Mouse (Mus musculus): ENCODE measurements at regions not wholly inside any gene's neighbourhood (a gene's known extent, or its start where the extent isn't known, plus 50 kb on each side); places are given as distances from the start of the nearest gene placed in this dataset.

- Histone ChIP-seq H3K36me3 (ENCODE audit: insufficient read depth, low read length) (no peaks in the 10 kb centered on the region), H3K4me2 (ENCODE audit: low read depth, low read length, poor library complexity, severe bottlenecking) (no peak overlapping the region), H3K9ac (replicated peaks; ENCODE audit: low read length, poor library complexity, severe bottlenecking) (no peak overlapping the region), H3K27ac (ENCODE audit: low read depth, low read length) (no peak overlapping the region), H3K27me3 (ENCODE audit: insufficient read depth, low read length) (no peaks in the 10 kb centered on the region), H3K4me1 (ENCODE audit: insufficient read depth, low read length) (no peaks in the 10 kb centered on the region), H3K4me3 (ENCODE audit: low read depth, low read length) (no peak overlapping the region), H3K9me3 (ENCODE audit: low read length) (no peaks in the 10 kb centered on the region)
- DNase-seq (ENCODE audit: low spot score) = no peak
- ATAC-seq (ENCODE audit: low FRiP score) = no peak
- WGBS = 68% methylated on average over 2 of the region's 2 CpGs
- TF ChIP-seq CTCF (IDR thresholded peaks at IDR 0.05) = no peak
Observed at GRCm38 (mm10) chr16:81138583-81138982, 61.9 kb upstream of the Ncam2 start.

GRCm38 (mm10) chr16:81146019-81146418 lies 54.5 kb upstream of the Ncam2 start:
- Histone ChIP-seq H3K9ac (replicated peaks; ENCODE audit: low read length, poor library complexity, severe bottlenecking) (no peak overlapping the region), H3K9me3 (ENCODE audit: low read length) (no peaks in the 10 kb centered on the region), H3K27me3 (ENCODE audit: insufficient read depth, low read length) (no peaks in the 10 kb centered on the region), H3K36me3 (ENCODE audit: insufficient read depth, low read length) (no peaks in the 10 kb centered on the region), H3K4me3 (ENCODE audit: low read depth, low read length) (no peak overlapping the region), H3K4me1 (ENCODE audit: insufficient read depth, low read length) (no peaks in the 10 kb centered on the region), H3K4me2 (ENCODE audit: low read depth, low read length, poor library complexity, severe bottlenecking) (no peak overlapping the region), H3K27ac (ENCODE audit: low read depth, low read length) (no peak overlapping the region)
- ATAC-seq (ENCODE audit: low FRiP score) (no peak), DNase-seq (ENCODE audit: low spot score) (no peak)
- no peak for TF ChIP-seq CTCF (IDR thresholded peaks at IDR 0.05)

DNA sequence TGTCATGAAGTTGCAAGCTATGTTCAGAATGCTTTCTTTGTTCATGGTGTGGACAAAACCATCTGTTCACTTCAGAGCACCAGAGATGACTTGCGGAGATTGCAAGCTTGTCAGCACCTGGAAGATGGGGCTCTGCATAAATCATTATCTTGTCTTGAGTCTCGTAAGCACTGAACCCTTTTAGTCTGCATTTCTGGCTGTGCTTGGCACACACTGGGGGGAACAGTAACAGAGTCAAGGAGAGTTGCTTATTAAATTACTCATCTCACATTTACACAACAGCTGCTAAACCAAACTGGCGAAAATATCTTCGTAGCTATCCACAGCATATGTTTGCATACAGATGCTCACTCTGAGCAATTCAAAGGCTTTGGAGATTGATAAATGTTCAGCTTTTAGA lies 51.0 kb upstream of the Ncam2 start:
- 80% methylated on average over 4 of the region's 4 CpGs for WGBS
- no peak overlapping the region for H3K4me3 ChIP-seq (ENCODE audit: low read depth, low read length)
- no peaks in the 10 kb centered on the region for H3K4me1 ChIP-seq (ENCODE audit: insufficient read depth, low read length)
- no peak for TF ChIP-seq CTCF (IDR thresholded peaks at IDR 0.05)
- H3K4me2 ChIP-seq (ENCODE audit: low read depth, low read length, poor library complexity, severe bottlenecking) = no peak overlapping the region
- H3K9ac ChIP-seq (replicated peaks; ENCODE audit: low read length, poor library complexity, severe bottlenecking) = no peak overlapping the region
- DNase-seq (ENCODE audit: low spot score) = peak; percentile 19
- no peak for ATAC-seq (ENCODE audit: low FRiP score)
- H3K9me3 ChIP-seq (ENCODE audit: low read length) = no peaks in the 10 kb centered on the region
- no peaks in the 10 kb centered on the region for H3K27me3 ChIP-seq (ENCODE audit: insufficient read depth, low read length)
- no peak overlapping the region for H3K27ac ChIP-seq (ENCODE audit: low read depth, low read length)
- H3K36me3 ChIP-seq (ENCODE audit: insufficient read depth, low read length) = no peaks in the 10 kb centered on the region

All from midbrain, postnatal 0 days (tissue).